Mouse (Mus musculus) heart, postnatal 36 days (tissue): Measurements from ENCODE around the gene Rab37. TPM values are rescaled to one million over a fixed set of nuclear protein-coding genes. Genes with fewer than 3 reads are reported as not detected.

Experiments
- DNase-seq, 2 experiments: peaks; one replicate each; pipeline ENCODE4 v3.0.0; 2021 to 2022
- intact Hi-C: fragments of 180-260 bp; cut with DNase I; formaldehyde crosslinking; loops from one replicate; pipeline ENCODE4 v1.15.1; 2025
- total RNA-seq, 2 experiments: library from RNA; stranded (reverse); gene quantifications; 2 replicates each; pipeline ENCODE4 v1.2.3; 2021

The Rab37 gene
- under 1 TPM; 0.54 to 0.72 TPM for total RNA-seq

GRCm38 (mm10) chr11:115091362-115091901, at the start of gene Rab37:
Gene Rab37 (plus strand): TSS chr11:115091431.
- no peak for DNase-seq
- intact Hi-C loops = no loop called here

GRCm38 (mm10) chr11:115048259-115048658, 43.0 kb upstream of the Rab37 start, which contains the start of gene Cd300ld3:
Gene Cd300ld3 (minus strand): TSS chr11:115048409.
- DNase-seq = no peak
- intact Hi-C loops = no loop called here

GRCm38 (mm10) chr11:115049282-115049895, 41.8 kb upstream of the Rab37 start:
- no peak for DNase-seq
- intact Hi-C loops = no loop called here

- peak in 1 of 2 experiments; percentile 25 for DNase-seq
- intact Hi-C loops = loop anchor here (10.0 kb wide), 2 partner anchors 237 to 307 kb away; no protein-coding TSS in a partner anchor
Measured at GRCm38 (mm10) chr11:115052206-115052605, 39.0 kb upstream of the Rab37 start.

GRCm38 (mm10) chr11:115052991-115053390, 38.2 kb upstream of the Rab37 start:
- no peak for DNase-seq
- intact Hi-C loops = loop anchor here (10.0 kb wide), 2 partner anchors 238 to 308 kb away; no protein-coding TSS in a partner anchor

- DNase-seq = no peak
- intact Hi-C loops = loop anchor here (10.0 kb wide), 2 partner anchors 240 to 310 kb away; no protein-coding TSS in a partner anchor
Measured at GRCm38 (mm10) chr11:115054537-115054936, 36.7 kb upstream of the Rab37 start.

GRCm38 (mm10) chr11:115058701-115059100, 32.5 kb upstream of the Rab37 start:
- intact Hi-C loops = loop anchor here (10.0 kb wide), 2 partner anchors 244 to 314 kb away; no protein-coding TSS in a partner anchor
- no peak for DNase-seq

GRCm38 (mm10) chr11:115059797-115060196, 31.4 kb upstream of the Rab37 start:
- intact Hi-C loops = loop anchor here (10.0 kb wide), 2 partner anchors 245 to 315 kb away; no protein-coding TSS in a partner anchor
- no peak for DNase-seq

GRCm38 (mm10) chr11:115062077-115062476, 29.2 kb upstream of the Rab37 start, which contains the start of gene Cd300e:
Gene Cd300e (minus strand): TSS chr11:115062177.
- intact Hi-C loops = no loop called here
- no peak for DNase-seq

GRCm38 (mm10) chr11:115066768-115067167, 24.5 kb upstream of the Rab37 start:
- intact Hi-C loops = no loop called here
- DNase-seq = no peak

GRCm38 (mm10) chr11:115071015-115071551, 20.1 kb upstream of the Rab37 start:
- DNase-seq = no peak
- intact Hi-C loops = no loop called here

- intact Hi-C loops = no loop called here
- peak; percentile 48 to 55 for DNase-seq
Measured at GRCm38 (mm10) chr11:115071631-115072294, 19.5 kb upstream of the Rab37 start.

- intact Hi-C loops = no loop called here
- no peak for DNase-seq
Measured at GRCm38 (mm10) chr11:115073002-115073401, 18.2 kb upstream of the Rab37 start.

GRCm38 (mm10) chr11:115075407-115075806, 15.8 kb upstream of the Rab37 start:
- intact Hi-C loops = no loop called here
- no peak for DNase-seq

- DNase-seq = no peak
- intact Hi-C loops = no loop called here
Measured at GRCm38 (mm10) chr11:115075859-115076258, 15.4 kb upstream of the Rab37 start.

- no peak for DNase-seq
- intact Hi-C loops = no loop called here
Measured at GRCm38 (mm10) chr11:115077436-115077835, 13.8 kb upstream of the Rab37 start.

GRCm38 (mm10) chr11:115078680-115079079, 12.6 kb upstream of the Rab37 start:
- no peak for DNase-seq
- intact Hi-C loops = no loop called here

GRCm38 (mm10) chr11:115080886-115081285, 10.3 kb upstream of the Rab37 start:
- intact Hi-C loops = loop anchor here (5.0 kb wide), 1 partner anchor 186 kb away; the partner anchor contains the start of gene Grin2c
- DNase-seq = peak; percentile 50 to 52

- intact Hi-C loops = loop anchor here (5.0 kb wide), 1 partner anchor 186 kb away; the partner anchor contains the start of gene Grin2c
- DNase-seq = no peak
Measured at GRCm38 (mm10) chr11:115081373-115081772, 9.9 kb upstream of the Rab37 start.

GRCm38 (mm10) chr11:115082196-115082595, 9.0 kb upstream of the Rab37 start:
- DNase-seq = no peak
- intact Hi-C loops = loop anchor here (5.0 kb wide), 1 partner anchor 185 kb away; the partner anchor contains the start of gene Grin2c
